Mouse (Mus musculus) lung, embryonic 14.5 days (tissue): Measurements from ENCODE around the gene Fmn2. TPM values are rescaled to one million over a fixed set of nuclear protein-coding genes. Genes with fewer than 3 reads are reported as not detected.

Experiments
- ATAC-seq: fragments of 200-750 bp; cut with Nextera tagmentation; 2 replicates; pipeline ENCODE4 v1.8.0; 2017; ENCODE audit warnings: mild to moderate bottlenecking, moderate TSS enrichment, moderate library complexity; ENCODE audit not compliant: insufficient read depth
- DNase-seq: peaks from one replicate; pipeline ENCODE4 v3.0.0-alpha.2; 2015
- H3K27ac ChIP-seq: fragments of 300-500 bp; sonication (generic); 2 replicates; pipeline ENCODE4 v1.5.1; 2014; ENCODE audit warnings: low read depth, mild to moderate bottlenecking, moderate library complexity
- H3K27me3 ChIP-seq: fragments of 300-500 bp; sonication (generic); 2 replicates; pipeline ENCODE4 v1.6.1; 2014; ENCODE audit warnings: low read length, control low read depth; ENCODE audit not compliant: insufficient read depth
- H3K36me3 ChIP-seq: fragments of 300-500 bp; sonication (generic); 2 replicates; pipeline ENCODE4 v1.6.1; 2014; ENCODE audit warnings: control low read depth; ENCODE audit not compliant: insufficient read depth
- H3K4me1 ChIP-seq: fragments of 300-500 bp; sonication (generic); 2 replicates; pipeline ENCODE4 v1.6.1; 2014; ENCODE audit warnings: antibody characterized with exemption, control low read depth; ENCODE audit not compliant: insufficient read depth
- H3K4me2 ChIP-seq: fragments of 300-500 bp; sonication (generic); 2 replicates; pipeline ENCODE4 v1.6.1; 2014; ENCODE audit warnings: mild to moderate bottlenecking
- H3K4me3 ChIP-seq: fragments of 300-500 bp; sonication (generic); 2 replicates; pipeline ENCODE4 v1.5.1; 2014; ENCODE audit warnings: low read depth, low read length
- H3K9ac ChIP-seq: fragments of 300-500 bp; sonication (generic); 2 replicates; pipeline ENCODE4 v1.6.1; 2014
- H3K9me3 ChIP-seq: fragments of 300-500 bp; sonication (generic); 2 replicates; pipeline ENCODE4 v1.6.1; 2016; ENCODE audit warnings: low read depth, low read length, control low read depth
- CTCF ChIP-seq: IDR thresholded peaks from 2 replicates; pipeline ENCODE4 v1.5.1; 2016; ENCODE audit warnings: antibody characterized with exemption, low read depth
- WGBS: fragments of 180-500 bp; shearing (Covaris S2); extraction: QIAGEN DNeasy Blood & Tissue Kit; methylation state at CpG from one replicate; pipeline ENCODE4 v1.1.7; 2014; 5-methylcytosine and 5-hydroxymethylcytosine counted together
- polyA plus RNA-seq: library from polyadenylated mRNA; unstranded; fragments of >200 nt; fragmentation: Nextera tagmentation; extraction: Ambion mirVana; gene quantifications from 2 replicates; pipeline ENCODE4 v1.2.1, GENCODE M21; 2014

The Fmn2 gene
- polyA plus RNA-seq, 1 experiment from 2014 or later, result 0.79 TPM

DNA sequence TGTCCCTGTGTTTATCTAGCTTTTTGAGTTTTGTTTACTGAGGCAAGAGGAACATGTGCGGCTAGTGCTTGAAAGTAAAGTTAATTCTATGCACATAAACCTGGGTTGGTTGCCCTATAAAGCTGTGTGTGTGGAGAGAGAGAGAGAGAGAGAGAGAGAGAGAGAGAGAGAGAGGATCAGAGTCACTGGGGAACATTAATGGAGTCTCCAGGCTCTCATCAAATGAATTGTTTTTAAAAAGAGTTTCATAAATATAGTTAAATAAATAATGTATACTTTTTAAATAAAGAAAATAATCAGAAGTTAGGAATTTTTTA is 21.8 kb downstream of the Fmn2 start:
- no peak overlapping the region for H3K4me2 ChIP-seq
- H3K4me3 ChIP-seq, result no peak overlapping the region
- WGBS, result 38% methylated on average over 1 of the region's 1 CpGs
- no peaks in the 10 kb centered on the region for H3K9me3 ChIP-seq
- no peaks in the 10 kb centered on the region for H3K4me1 ChIP-seq
- no peak overlapping the region for H3K9ac ChIP-seq
- no peaks in the 10 kb centered on the region for H3K36me3 ChIP-seq
- H3K27me3 ChIP-seq, result no peaks in the 10 kb centered on the region
- no peak for TF ChIP-seq CTCF
- no peak for ATAC-seq
- DNase-seq, result no peak
- no peak overlapping the region for H3K27ac ChIP-seq

DNA sequence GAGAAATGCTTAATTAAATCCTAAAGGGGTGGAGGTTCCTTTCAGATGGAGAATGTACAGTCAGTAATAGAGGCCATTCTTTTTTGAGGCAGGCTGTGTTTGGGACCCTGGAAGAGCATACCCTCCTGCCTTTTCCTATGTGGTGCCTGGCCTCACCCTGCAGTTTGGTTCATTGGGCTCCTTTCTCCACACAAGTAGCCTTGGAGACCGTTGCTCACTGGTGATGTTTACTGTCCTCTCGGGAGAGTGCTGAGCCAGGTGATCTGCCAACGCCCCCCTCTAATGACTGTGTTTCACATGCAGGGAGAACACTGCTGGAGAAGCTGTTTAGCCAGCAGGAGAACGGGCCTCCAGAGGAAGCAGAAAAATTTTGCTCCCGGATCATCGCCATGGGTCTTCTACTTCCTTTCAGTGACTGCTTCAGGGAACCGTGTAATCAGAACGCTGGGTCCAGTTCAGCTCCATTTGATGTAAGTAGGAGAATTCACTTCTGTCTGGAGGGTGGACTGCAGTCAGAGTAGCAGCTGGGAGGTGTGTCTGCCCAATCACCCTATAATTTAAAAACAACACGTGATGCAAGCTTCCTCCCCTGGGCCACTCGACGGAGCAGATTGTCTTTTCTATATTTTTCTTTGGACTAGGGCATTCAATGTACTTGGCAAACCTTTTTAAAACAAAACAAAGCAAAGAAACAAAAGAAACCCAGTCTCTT is 35.3 kb downstream of the Fmn2 start:
- Histone ChIP-seq H3K27me3 (no peaks in the 10 kb centered on the region), H3K4me3 (no peak overlapping the region), H3K4me2 (no peak overlapping the region), H3K36me3 (no peaks in the 10 kb centered on the region), H3K9me3 (no peaks in the 10 kb centered on the region), H3K27ac (no peak overlapping the region), H3K9ac (no peak overlapping the region), H3K4me1 (no peaks in the 10 kb centered on the region)
- ATAC-seq (no peak), DNase-seq (no peak)
- WGBS, result 44% methylated on average over 11 of the region's 11 CpGs
- no peak for TF ChIP-seq CTCF

- 78% methylated on average over 3 of the region's 3 CpGs for WGBS
- H3K9me3 ChIP-seq, result no peaks in the 10 kb centered on the region
- H3K27ac ChIP-seq, result no peak overlapping the region
- no peaks in the 10 kb centered on the region for H3K36me3 ChIP-seq
- H3K4me3 ChIP-seq, result no peak overlapping the region
- ATAC-seq, result no peak
- H3K4me2 ChIP-seq, result no peak overlapping the region
- DNase-seq, result no peak
- no peak overlapping the region for H3K9ac ChIP-seq
- H3K4me1 ChIP-seq, result no peaks in the 10 kb centered on the region
- no peak for TF ChIP-seq CTCF
- no peaks in the 10 kb centered on the region for H3K27me3 ChIP-seq
Measured at GRCm38 (mm10) chr1:174537491-174537890, 35.9 kb downstream of the Fmn2 start.

DNA sequence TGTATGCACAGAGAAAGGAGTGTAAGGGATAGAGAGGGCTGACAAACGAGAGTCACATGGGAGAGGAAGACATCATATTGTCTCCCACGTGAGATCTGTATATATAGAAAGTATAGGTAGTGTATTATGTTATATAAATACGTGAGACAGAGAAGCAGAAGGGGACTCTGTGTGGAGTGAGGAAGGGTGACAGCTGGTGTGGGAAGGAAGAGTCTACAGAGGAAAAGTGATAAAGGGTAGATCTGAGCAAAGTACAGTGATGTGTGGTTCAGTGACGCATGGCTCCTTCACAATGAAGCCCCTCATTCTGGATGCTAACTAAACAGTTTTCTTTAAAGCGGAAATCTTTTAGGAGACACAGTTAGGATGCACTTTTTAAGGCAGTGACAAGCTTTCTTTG is 46.7 kb downstream of the Fmn2 start:
- H3K27ac ChIP-seq, result no peak overlapping the region
- no peaks in the 10 kb centered on the region for H3K36me3 ChIP-seq
- ATAC-seq, result no peak
- H3K4me1 ChIP-seq, result no peaks in the 10 kb centered on the region
- no peak overlapping the region for H3K4me2 ChIP-seq
- DNase-seq, result no peak
- no peaks in the 10 kb centered on the region for H3K27me3 ChIP-seq
- TF ChIP-seq CTCF, result no peak
- H3K9me3 ChIP-seq, result no peaks in the 10 kb centered on the region
- WGBS, result 71% methylated on average over 5 of the region's 5 CpGs
- no peak overlapping the region for H3K9ac ChIP-seq
- no peak overlapping the region for H3K4me3 ChIP-seq

- H3K27me3 ChIP-seq, result no peaks in the 10 kb centered on the region
- TF ChIP-seq CTCF, result peak; percentile 76
- peak; percentile 68 for DNase-seq
Measured at GRCm38 (mm10) chr1:174553272-174554007, 51.8 kb downstream of the Fmn2 start.

GRCm38 (mm10) chr1:174555412-174555811 is 53.8 kb downstream of the Fmn2 start:
- Histone ChIP-seq H3K9ac (no peak overlapping the region), H3K9me3 (no peaks in the 10 kb centered on the region), H3K36me3 (no peaks in the 10 kb centered on the region), H3K4me2 (no peak overlapping the region), H3K4me3 (no peak overlapping the region), H3K27me3 (no peaks in the 10 kb centered on the region), H3K27ac (no peak overlapping the region), H3K4me1 (no peaks in the 10 kb centered on the region)
- TF ChIP-seq CTCF, result no peak
- ATAC-seq (no peak), DNase-seq (no peak)
- WGBS, result 74% methylated on average over 3 of the region's 3 CpGs

More at GRCm38 (mm10) chr1:174553272-174554007, 51.8 kb downstream of the Fmn2 start:
- Histone ChIP-seq H3K27ac (no peak overlapping the region), H3K36me3 (no peaks in the 10 kb centered on the region), H3K4me1 (no peaks in the 10 kb centered on the region), H3K4me3 (no peak overlapping the region), H3K4me2 (no peak overlapping the region), H3K9me3 (no peaks in the 10 kb centered on the region), H3K9ac (no peak overlapping the region)
- 29% methylated on average over 2 of the region's 2 CpGs for WGBS
- ATAC-seq, result 0 out of 2 replicates have a peak, but pooled peaks have one; percentile 47

- Histone ChIP-seq H3K4me1 (no peaks in the 10 kb centered on the region), H3K27ac (no peak overlapping the region), H3K4me2 (no peak overlapping the region), H3K9ac (no peak overlapping the region), H3K27me3 (no peaks in the 10 kb centered on the region), H3K4me3 (no peak overlapping the region), H3K9me3 (no peaks in the 10 kb centered on the region), H3K36me3 (no peaks in the 10 kb centered on the region)
- no peak for ATAC-seq
- TF ChIP-seq CTCF, result no peak
- DNase-seq, result no peak
- 53% methylated on average over 4 of the region's 4 CpGs for WGBS
Measured at GRCm38 (mm10) chr1:174557211-174557610, 55.6 kb downstream of the Fmn2 start.
